Mouse (Mus musculus) left cerebral cortex, postnatal 14 days (tissue): ENCODE measurements around the gene Pold2. TPM values are rescaled to one million over a fixed set of nuclear protein-coding genes. Genes with fewer than 3 reads are reported as not detected.

Experiments used
- DNase-seq, 2 experiments: peaks; one replicate each; pipeline ENCODE4 v3.0.0; 2021 to 2022; ENCODE audit warnings: low spot score in 2 of 2, mixed read lengths in 1 of 2
- intact Hi-C: fragments of 180-260 bp; cut with DNase I; formaldehyde crosslinking; loops from one replicate; pipeline ENCODE4 v1.15.1; 2025
- long read RNA-seq, 2 experiments: library from polyadenylated mRNA; stranded (forward); transcript quantifications; one replicate each; pipeline ENCODE4 v2.0.0; 2021
- total RNA-seq, 2 experiments: library from RNA; stranded (reverse); gene quantifications; 2 replicates each; pipeline ENCODE4 v1.2.3; 2021

The Pold2 gene
- total RNA-seq = 10 to 100 TPM; 19.4 to 21.2 TPM
- long read RNA-seq, experiment 1, transcript Pold2-201 (11 exons, 1,646 nt) = major isoform, 13 of 29 reads
- long read RNA-seq, experiment 1, partial matches to known transcripts = 3 of 29 reads
- long read RNA-seq, experiment 1, other reads (novel, unspliced or antisense) = 13 of 29 reads
- long read RNA-seq, experiment 2, transcript Pold2-201 (11 exons, 1,646 nt) = major isoform, 14 of 38 reads
- long read RNA-seq, experiment 2, partial matches to known transcripts = 7 of 38 reads
- long read RNA-seq, experiment 2, other reads (novel, unspliced or antisense) = 17 of 38 reads

DNA sequence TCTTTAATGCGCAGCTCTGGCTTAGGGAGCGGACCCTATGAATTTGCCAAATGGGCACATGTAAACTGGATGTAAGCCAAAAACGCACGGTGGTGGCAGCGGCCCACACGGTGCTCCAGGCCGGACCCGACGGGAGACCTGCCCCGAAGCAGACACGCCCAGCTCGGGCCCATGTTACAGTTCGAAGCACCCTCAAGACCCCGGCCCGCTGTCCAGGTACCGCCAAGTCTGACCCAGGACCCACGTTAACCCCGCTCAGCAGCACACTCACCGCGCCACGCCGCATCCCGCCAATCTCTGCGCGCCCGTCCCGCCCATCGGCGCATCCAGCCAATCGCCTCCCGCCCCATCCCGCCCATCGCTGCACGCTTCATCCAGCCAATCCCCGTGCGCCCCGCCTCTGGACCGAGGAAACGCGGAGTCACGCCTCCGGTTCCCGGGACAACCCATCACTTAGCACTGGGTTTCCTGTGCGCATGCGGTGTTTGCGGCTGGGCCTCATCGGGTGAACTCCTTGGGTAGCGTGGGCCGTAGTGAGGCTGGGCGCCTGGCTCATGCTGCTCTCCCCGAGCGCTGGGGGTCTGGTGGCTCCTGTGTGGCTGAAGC lies at the start of gene Pold2:
TSS of gene Pold2 (minus strand) at position 372 of the 606 bp plus-strand sequence.
- intact Hi-C loops = loop anchor here (5.0 kb wide), 1 partner anchor 91 kb away; the partner anchor contains the start of gene Dbnl
- DNase-seq = peak; percentile 98

DNA sequence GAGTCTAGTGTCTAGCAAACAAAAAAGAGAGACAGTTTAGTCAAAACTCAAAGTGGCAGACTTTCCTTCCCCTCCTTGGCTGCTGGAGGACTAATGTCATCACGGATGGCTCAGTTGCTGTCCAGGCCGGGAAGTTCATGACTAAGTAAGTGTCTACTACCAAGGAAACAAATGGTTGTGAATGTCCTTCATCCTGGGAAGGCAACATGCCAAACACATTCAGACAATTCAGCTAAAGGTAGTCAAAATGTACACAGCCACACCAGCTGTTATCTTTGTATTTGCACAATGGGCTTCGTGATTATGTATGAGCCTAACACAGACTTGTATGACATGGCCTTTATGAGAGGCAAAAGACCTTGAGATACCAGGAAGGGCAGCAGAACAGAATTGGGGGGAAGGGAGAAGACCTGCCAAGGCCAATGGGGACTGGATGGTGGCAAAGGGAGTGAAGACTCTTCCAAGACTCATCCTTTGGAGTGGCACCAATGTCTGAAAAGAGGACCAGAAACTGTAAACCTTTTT lies 48.7 kb upstream of the Pold2 start:
- intact Hi-C loops = no loop called here
- no peak for DNase-seq

DNA sequence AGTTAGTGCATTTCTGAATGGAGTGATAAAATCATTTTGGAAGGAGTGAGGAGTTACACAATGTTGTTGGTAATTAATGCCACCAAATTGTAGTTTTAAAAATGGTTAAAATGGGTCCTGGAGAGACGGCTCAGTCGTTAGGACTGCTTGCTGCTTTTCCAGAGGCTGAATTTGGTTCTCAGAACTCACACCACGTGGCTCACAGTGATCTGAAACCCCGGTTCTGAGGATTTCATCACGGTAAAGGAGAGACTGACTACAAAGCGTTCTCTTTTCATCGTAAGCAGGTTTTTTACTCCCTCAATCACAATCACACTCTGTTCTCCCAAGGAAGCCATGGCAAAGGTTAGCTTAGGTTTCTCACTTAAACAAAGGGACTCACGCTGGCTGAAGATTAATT lies 46.6 kb upstream of the Pold2 start:
- intact Hi-C loops = no loop called here
- no peak for DNase-seq

DNA sequence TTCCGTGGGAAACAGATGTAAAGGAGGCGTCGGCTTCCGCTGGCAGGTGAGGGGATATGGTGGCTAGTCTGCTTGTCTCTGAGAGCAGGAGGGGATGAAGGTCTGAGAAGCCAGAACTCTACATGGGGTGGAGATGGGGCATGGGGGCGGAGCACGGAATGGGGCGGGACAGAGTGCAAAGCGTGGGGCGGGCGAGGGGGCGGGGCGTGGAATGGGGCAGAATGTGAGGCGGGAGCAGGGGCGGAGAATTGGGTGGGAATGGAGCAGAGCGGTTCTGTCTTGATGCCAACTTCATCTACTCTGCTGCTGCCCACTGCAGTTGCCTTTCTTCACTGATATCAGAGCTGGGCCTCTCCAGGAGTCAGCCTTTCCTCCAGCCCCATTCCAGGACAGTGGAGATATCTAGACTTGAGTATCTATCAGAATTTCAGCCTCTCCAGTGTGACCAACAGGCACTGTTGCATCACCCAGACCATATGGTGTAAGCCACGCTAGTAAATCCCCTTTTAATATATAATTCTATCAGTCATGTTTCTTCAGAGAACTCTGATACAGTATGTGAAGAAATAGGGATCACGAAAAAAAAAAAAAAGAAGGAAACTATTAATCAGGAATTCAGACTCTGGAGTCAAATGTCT lies 42.4 kb upstream of the Pold2 start:
- intact Hi-C loops = no loop called here
- no peak for DNase-seq

DNA sequence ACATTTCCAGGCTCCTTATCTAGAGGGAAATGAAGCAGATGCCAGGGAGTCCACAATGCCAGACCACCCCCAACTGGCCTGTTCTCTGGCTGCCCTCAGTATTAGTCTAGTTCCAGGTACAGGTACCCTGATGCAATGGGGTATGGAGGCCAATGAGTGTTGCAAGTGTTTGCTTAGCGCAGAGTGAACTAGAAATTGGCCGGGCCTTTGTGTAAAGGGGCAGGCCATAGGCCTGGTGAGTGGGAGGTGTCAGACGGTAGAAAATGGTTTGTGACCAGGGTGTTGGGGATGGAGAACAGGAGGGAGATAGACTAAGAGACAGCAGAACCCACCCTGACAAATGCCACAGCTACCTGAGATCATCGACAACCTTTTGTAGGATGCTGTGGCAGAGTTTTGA lies 41.5 kb upstream of the Pold2 start:
- no peak for DNase-seq
- intact Hi-C loops = no loop called here

DNA sequence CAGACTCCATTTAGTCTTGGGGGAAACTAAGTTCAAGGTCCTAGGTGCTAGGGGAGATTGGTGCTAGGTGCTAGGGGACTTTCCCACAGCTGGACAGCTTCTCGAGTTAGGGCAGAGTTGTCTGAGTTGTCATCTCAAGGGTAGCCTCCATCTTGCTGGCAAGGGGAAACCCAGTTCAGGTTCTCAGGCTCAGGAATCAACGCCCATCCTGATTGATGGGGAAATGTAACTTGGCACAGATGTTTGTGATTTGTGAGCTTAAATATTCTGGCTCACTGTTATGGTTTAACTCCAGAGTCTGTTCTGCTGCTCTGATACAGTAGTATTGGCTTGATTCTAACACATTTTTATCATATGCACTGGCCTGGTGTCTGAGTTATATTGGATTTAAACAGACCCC lies 40.0 kb upstream of the Pold2 start:
- DNase-seq = no peak
- intact Hi-C loops = no loop called here

DNA sequence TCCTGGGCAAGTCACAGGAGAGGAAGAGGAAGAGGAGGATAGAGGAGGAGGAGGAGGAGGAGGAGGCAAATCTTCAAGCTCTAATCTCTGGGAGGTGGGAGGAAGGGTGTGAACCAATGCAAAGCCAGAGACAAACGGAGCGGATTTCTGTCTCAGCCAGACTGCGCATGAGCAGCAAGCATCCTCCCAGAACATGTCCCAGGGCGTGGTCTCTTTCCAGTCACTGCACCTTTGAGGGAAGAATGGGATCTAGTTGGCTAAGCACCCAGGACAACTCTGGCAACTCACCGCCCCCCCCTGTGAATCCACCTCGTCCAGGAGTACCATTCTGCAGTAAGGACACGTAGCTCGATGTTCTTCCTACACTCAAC lies 38.1 kb upstream of the Pold2 start:
- intact Hi-C loops = no loop called here
- DNase-seq = no peak

DNA sequence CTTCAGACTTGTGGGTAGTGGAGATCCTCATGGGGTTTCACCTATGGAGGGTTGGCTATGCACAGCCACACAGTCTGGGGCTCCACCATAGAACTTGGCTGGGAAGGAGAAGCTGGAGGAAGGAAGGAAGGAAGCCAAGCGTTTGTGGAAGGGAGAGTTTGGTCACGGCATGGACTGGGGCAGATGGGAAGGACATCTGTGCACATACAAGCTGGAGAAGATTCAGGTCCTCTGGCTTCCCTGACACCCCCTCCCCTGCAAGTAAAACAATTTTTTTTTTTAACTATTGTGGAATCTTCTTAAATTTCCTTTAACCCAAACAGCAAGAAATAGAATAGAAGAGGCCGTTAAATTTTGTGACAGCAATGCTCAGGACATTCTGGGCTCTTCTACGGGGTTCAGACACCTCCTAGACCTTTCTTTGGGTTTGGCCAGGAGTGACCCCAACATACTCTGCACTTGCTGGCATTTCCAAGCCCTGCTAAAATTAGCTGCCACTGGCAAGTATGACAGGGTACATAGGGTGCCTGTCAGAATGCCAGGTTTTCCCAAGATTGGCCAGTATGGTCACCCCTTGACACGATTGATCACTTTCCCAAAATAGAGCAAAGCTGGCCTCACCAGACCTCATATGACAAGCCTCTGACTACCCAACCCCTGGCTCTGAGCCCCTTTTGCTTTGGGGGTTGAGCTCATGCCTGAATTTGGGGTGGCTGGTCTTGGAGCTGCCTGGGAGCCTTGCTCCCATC lies 37.5 kb upstream of the Pold2 start:
- intact Hi-C loops = no loop called here
- DNase-seq = peak in 1 of 2 experiments; percentile 32

DNA sequence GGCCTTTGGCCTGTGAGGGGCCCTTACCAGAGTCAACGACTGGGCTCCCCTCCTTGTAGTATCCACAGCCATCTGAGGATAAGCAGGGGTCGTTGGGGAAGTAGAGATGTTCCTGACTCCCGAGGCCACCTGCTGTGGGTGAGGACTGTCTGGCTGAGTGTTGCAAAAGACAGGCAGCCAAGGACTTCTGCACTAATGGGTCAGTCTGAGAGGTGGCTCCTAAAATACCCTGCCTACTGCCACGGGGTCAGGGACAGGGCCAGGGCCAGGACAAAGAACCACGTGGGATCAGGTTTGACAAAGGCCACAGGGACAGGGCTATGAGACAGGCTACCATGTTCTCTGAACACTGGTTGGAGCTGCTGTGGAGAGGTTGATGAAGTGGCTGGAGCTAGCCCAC lies 36.8 kb upstream of the Pold2 start:
- intact Hi-C loops = no loop called here

DNA sequence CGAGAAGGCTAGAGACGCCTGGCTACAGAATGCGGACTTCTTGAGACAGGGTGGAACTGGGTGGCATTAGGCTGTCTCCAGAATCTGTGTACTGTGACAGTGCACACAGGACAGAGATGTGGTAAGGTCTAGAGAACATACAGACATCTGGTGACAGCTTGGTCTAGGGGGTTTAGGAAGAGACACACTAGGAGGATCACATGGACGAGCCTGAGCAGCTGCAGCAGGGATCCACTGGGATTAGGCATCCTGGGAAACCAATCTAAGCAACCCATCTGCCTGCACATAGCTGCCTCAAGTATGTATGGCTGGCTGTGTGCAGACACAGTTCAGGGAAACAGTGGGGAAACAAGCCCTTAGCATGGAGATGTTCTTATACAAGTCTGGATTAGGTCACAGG lies 35.8 kb upstream of the Pold2 start:
- intact Hi-C loops = no loop called here
- DNase-seq = peak in 1 of 2 experiments; percentile 53

More for the DNA sequence above, 36.8 kb upstream of the Pold2 start:
- DNase-seq = no peak

DNA sequence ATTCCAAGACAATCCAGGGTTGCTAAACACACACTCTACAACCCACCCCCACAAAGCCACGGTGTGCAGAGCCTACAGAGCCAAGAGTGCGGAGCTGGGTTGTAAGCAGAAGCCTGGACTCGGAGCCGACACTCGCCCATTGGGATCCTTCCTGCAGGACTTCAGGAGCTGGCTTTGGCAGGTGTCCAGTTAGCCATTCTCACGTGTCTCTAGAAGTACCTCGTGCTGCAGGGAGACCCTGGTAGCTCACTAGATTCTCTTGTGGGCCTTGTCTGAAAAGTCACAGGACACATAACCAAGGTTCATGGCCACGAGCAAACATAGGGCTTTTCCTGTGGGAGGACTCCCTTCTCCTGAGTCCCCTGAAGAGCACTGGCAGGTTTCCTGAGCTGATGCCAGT lies 35.2 kb upstream of the Pold2 start:
- no peak for DNase-seq
- intact Hi-C loops = no loop called here

DNA sequence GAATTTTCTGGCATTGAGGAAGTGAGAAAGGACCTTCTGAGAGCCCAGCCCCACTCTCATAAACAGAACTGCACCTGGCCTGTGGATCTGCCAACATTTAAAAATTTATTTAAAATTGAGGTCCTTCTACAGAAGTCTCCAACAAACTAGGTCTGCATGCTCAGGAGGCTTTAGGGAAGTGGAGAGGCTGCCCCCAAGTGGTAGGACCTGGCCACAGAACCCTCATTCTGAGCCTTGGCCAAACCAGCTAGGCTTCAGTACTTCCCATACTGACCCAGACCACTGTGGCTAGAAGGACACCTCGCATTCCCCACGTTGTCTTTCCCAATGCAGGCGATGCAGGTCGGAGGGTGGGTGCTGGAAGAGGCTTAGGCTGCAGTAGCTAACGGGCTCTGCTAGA lies 34.5 kb upstream of the Pold2 start:
- intact Hi-C loops = no loop called here
- DNase-seq = peak; percentile 69 to 76

DNA sequence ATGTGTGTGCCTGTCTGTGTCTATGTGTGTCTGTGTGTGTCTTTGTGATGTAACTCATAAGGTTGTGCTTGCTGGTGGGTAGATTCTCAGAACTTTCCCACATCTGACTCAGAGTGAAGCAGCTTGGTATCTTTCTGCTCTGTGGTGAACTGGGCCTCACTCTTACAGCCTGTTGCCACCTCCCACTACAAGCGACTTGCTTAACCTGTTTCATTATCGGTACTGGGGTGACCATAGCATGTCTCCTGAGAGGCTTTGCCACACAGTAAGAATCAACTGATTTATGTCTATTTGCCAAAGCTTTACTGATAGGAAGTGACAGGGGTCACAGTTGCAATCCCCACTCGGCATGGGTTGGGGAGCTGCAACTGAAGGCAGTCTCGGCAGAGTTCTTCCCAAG lies 30.6 kb upstream of the Pold2 start:
- no peak for DNase-seq

DNA sequence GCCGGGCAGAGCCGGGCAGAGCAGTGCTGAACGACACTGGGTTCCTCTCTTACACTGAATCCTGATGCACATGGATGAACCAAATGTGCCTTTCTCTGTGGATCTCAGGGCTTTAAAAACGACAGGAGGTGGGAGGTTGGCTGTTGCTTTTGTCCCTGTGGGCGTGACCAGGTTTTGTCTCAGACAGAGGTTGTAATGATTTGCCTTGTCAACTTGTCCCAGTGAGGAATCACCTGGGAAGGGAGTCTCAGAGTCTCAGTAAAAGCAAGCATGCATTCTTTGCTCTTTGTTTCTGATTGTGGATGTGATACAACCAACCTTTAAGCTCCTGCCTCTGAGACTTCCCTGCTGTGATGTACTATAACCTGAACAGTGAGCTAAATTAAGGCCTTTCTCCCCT lies 29.0 kb upstream of the Pold2 start:
- intact Hi-C loops = no loop called here
- DNase-seq = no peak

More for the DNA sequence above, 30.6 kb upstream of the Pold2 start:
- intact Hi-C loops = no loop called here

DNA sequence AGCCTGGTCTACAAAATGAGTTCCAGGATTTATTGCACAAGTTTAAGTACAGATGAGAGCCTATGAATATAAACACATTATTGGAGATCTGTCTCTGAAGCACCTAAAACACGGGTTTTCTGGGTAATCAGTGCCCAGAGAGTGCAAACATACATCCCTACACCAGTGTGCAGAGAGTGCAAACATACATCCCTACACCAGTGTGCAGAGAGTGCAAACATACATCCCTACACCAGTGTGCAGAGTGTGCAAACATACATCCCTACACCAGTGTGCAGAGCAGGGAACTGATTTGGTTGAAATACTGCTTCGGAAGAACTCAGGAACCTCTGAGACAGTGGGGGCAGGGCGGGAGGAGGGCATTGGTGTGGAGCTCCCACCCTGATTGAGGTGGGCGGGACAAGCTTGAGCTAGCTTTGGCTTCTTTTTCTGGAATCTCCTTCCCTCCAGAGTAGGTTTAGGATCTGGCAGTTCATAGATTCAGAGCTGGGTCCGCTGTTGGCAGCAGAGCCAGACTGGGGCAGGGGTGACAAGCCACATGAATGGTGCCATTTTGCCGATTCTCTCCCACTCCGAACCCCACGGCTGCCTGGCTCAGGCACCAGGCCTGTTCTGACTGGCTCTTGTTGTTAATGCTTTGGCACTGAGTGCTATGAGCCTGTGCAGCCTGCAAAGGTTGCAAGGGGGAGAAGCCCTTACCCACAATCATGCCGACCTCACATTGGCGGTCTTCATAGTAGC lies 27.9 kb upstream of the Pold2 start:
- intact Hi-C loops = no loop called here
- DNase-seq = peak in 1 of 2 experiments; percentile 53

DNA sequence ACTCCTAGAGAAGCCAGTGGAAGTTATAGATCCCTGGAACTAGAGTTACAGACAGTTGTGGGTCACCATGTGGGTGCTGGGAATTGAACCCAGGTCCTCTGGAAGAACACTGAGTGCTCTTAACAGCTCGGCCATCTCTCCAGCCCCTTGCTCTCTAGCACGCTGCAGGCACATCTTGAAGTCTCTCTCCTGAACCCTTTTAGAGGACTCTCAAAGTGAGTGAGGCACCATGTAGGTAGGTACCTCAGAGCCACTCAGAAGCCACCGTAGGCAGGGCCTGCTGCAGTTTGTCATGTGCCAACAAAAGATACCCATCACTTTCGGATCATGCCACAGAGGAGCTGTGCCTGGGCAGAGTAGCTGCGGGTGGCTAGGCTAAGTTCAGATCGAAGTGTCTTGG lies 26.8 kb upstream of the Pold2 start:
- DNase-seq = no peak
- intact Hi-C loops = no loop called here

DNA sequence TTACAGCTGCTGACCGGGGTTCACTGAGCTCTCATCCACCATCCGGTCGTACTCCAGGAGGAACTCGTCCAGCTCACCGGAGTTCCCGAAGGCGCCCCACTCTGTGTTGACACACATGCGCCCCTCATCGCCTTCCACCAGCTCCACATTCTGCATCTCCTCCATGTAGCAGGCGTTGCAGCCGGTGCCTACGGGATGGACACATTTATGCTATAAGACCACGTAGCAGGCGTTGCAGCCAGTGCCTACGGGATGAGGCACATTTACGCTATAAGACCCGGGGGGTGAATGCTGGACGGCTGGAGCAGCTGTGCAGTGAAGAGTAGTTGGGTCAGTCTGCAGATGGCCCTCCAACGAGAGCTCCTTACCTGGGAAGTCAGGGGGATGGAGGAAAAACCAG lies 26.3 kb upstream of the Pold2 start:
- DNase-seq = no peak
- intact Hi-C loops = no loop called here

DNA sequence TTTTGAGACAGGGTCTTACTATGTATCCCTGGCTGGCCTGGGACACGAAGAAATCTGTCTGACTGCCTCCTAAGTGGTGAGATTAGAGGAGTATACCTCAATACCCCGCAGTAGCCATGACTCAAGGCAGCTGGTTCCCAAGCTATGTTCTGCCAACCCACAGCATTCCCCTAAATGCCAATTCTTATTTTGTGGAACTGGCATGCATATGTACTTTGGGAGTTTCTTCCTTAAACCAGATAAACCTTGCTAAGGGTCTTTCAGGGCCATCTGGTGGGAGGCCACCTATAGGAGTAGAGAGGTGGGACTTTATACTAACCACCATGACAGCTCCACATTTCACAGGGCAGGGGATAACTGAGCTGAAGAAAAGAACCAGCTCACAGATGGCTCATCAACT lies 25.8 kb upstream of the Pold2 start:
- peak in 1 of 2 experiments; percentile 69 for DNase-seq

DNA sequence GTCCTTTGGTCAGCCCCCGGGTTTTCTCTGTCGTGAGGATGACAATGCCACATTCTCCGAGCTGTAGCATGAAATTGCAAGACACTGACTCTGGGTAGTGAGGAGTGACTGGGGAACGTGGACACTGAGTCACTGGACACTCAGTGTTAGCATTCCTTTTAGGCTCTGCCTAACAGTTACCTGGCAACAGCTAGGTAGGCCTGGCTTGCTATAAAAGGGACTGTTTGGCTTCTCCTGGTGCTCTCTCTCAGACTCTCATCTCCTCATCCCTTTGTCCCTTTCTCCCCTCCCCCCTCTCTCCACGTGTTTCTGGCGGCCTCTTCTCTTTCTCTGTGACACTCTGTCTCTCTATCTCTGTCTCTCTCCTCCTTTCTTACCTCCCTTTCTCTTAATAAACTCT lies 24.3 kb upstream of the Pold2 start:
- intact Hi-C loops = no loop called here
- DNase-seq = no peak

More for the DNA sequence above, 25.8 kb upstream of the Pold2 start:
- intact Hi-C loops = no loop called here
